Mouse (Mus musculus) forebrain, postnatal 0 days (tissue): ENCODE results near the gene Rhob. TPM values are rescaled to one million over a fixed set of nuclear protein-coding genes. Genes with fewer than 3 reads are reported as not detected.

Experiments used
- ATAC-seq: fragments of 200-750 bp; cut with Nextera tagmentation; 2 replicates; pipeline ENCODE4 v1.8.0; 2017; ENCODE audit warnings: mild to moderate bottlenecking, moderate library complexity
- DNase-seq: peaks from one replicate; pipeline ENCODE4 v3.0.0-alpha.2; 2015
- H3K27ac ChIP-seq: fragments of 300-500 bp; sonication (generic); 2 replicates; pipeline ENCODE4 v1.5.1; 2014; ENCODE audit warnings: low read depth, mild to moderate bottlenecking, antibody characterized with exemption, low read length, moderate library complexity, mixed read lengths
- H3K27me3 ChIP-seq: fragments of 300-500 bp; sonication (generic); 2 replicates; pipeline ENCODE4 v1.6.1; 2014; ENCODE audit warnings: mild to moderate bottlenecking, low read length, mixed read lengths; ENCODE audit not compliant: insufficient read depth
- H3K36me3 ChIP-seq: fragments of 300-500 bp; sonication (generic); 2 replicates; pipeline ENCODE4 v1.6.1; 2014; ENCODE audit warnings: mild to moderate bottlenecking, moderate library complexity; ENCODE audit not compliant: insufficient read depth
- H3K4me1 ChIP-seq: fragments of 300-500 bp; sonication (generic); 2 replicates; pipeline ENCODE4 v1.6.1; 2014; ENCODE audit warnings: antibody characterized with exemption; ENCODE audit not compliant: insufficient read depth
- H3K4me2 ChIP-seq: fragments of 300-500 bp; sonication (generic); 2 replicates; pipeline ENCODE4 v1.6.1; 2014; ENCODE audit warnings: low read depth, mild to moderate bottlenecking, moderate library complexity
- H3K4me3 ChIP-seq: fragments of 300-500 bp; sonication (generic); 2 replicates; pipeline ENCODE4 v1.5.1; 2014; ENCODE audit warnings: low read depth, low read length, mixed read lengths
- H3K9ac ChIP-seq: fragments of 300-500 bp; sonication (generic); 2 replicates; pipeline ENCODE4 v1.6.1; 2014; ENCODE audit warnings: mild to moderate bottlenecking
- H3K9me3 ChIP-seq: fragments of 300-500 bp; sonication (generic); 2 replicates; pipeline ENCODE4 v1.6.1; 2016; ENCODE audit warnings: low read length
- CTCF ChIP-seq: sonication (generic); IDR thresholded peaks from 2 replicates; pipeline ENCODE4 v1.5.1; 2016; ENCODE audit warnings: antibody characterized with exemption, control low read depth, low read depth
- WGBS: fragments of 180-500 bp; shearing (Covaris S2); extraction: QIAGEN DNeasy Blood & Tissue Kit; methylation state at CpG from one replicate; pipeline ENCODE4 v1.1.7; 2014; 5-methylcytosine and 5-hydroxymethylcytosine counted together
- polyA plus RNA-seq: library from polyadenylated mRNA; unstranded; fragments of >200 nt; fragmentation: Nextera tagmentation; extraction: Ambion mirVana; gene quantifications from 2 replicates; pipeline ENCODE4 v1.2.1, GENCODE M21; 2015
- total RNA-seq: library from RNA; depleted of rRNA; stranded (reverse); fragments of >200 nt; gene quantifications from 2 replicates; pipeline ENCODE4 v1.2.3, GENCODE M21; 2014

The Rhob gene
- total and polyA plus RNA-seq, 2 experiments from 2014 or later: 78.9 to 289 TPM

GRCm38 (mm10) chr12:8504131-8504530 is 4.3 kb upstream of the Rhob start:
- H3K27ac ChIP-seq: no peak overlapping the region
- no peak overlapping the region for H3K4me3 ChIP-seq
- no peak for TF ChIP-seq CTCF
- DNase-seq: no peak
- WGBS: 85% methylated on average over 6 of the region's 6 CpGs
- no peaks in the 10 kb centered on the region for H3K36me3 ChIP-seq
- no peak overlapping the region for H3K4me2 ChIP-seq
- no peaks in the 10 kb centered on the region for H3K9me3 ChIP-seq
- H3K27me3 ChIP-seq: no peaks in the 10 kb centered on the region
- no peak for ATAC-seq
- peaks cover 12% of the 10 kb centered on the region for H3K4me1 ChIP-seq
- H3K9ac ChIP-seq: no peak overlapping the region

- no peak for ATAC-seq
These were observed 2.7 kb upstream of the Rhob start for GRCm38 (mm10) chr12:8502546-8502945.

GRCm38 (mm10) chr12:8501571-8502305 is 1.9 kb upstream of the Rhob start:
- Histone ChIP-seq H3K9me3 (no peaks in the 10 kb centered on the region), H3K36me3 (no peaks in the 10 kb centered on the region), H3K4me1 (peaks cover 19% of the 10 kb centered on the region), H3K9ac (0 out of 2 replicates have a peak overlapping the region, but pooled peaks have one; percentile 100), H3K27ac (no peak overlapping the region), H3K4me2 (no peak overlapping the region), H3K27me3 (no peaks in the 10 kb centered on the region), H3K4me3 (no peak overlapping the region)
- TF ChIP-seq CTCF: no peak
- WGBS: 87% methylated on average over 14 of the region's 14 CpGs
- ATAC-seq (no peak), DNase-seq (peak; percentile 5)

More at GRCm38 (mm10) chr12:8502546-8502945, 2.7 kb upstream of the Rhob start:
- H3K9ac ChIP-seq: no peak overlapping the region
- H3K4me3 ChIP-seq: no peak overlapping the region
- no peaks in the 10 kb centered on the region for H3K9me3 ChIP-seq
- TF ChIP-seq CTCF: peak; percentile 65
- H3K27ac ChIP-seq: no peak overlapping the region
- DNase-seq: peak; percentile 90
- 14% methylated on average over 6 of the region's 6 CpGs for WGBS
- H3K36me3 ChIP-seq: no peaks in the 10 kb centered on the region
- H3K4me1 ChIP-seq: peaks cover 12% of the 10 kb centered on the region
- H3K27me3 ChIP-seq: no peaks in the 10 kb centered on the region
- H3K4me2 ChIP-seq: no peak overlapping the region

GRCm38 (mm10) chr12:8500597-8501570 is 1.1 kb upstream of the Rhob start:
- no peak for ATAC-seq

GRCm38 (mm10) chr12:8499001-8499870 is 573 bp downstream of the Rhob start:
- ATAC-seq (peak; percentile 57), DNase-seq (peak; percentile 80)
- Histone ChIP-seq H3K4me2 (peak overlapping the region; percentile 89), H3K4me3 (peak overlapping the region; percentile 94), H3K9me3 (no peaks in the 10 kb centered on the region), H3K4me1 (peaks cover 24% of the 10 kb centered on the region), H3K27ac (peak overlapping the region; percentile 100), H3K9ac (peak overlapping the region; percentile 100), H3K27me3 (no peaks in the 10 kb centered on the region), H3K36me3 (no peaks in the 10 kb centered on the region)
- TF ChIP-seq CTCF: peak; percentile 12; the same call in 1 of the 2 replicates
- 2% methylated on average over 96 of the region's 99 CpGs for WGBS

More at GRCm38 (mm10) chr12:8500597-8501570, 1.1 kb upstream of the Rhob start:
- Histone ChIP-seq H3K9ac (peak overlapping the region; percentile 100), H3K4me2 (peak overlapping the region; percentile 89), H3K4me1 (peaks cover 24% of the 10 kb centered on the region), H3K4me3 (peak overlapping the region; percentile 94), H3K27me3 (no peaks in the 10 kb centered on the region), H3K27ac (peak overlapping the region; percentile 100), H3K9me3 (no peaks in the 10 kb centered on the region), H3K36me3 (no peaks in the 10 kb centered on the region)
- WGBS: 46% methylated on average over 17 of the region's 17 CpGs
- DNase-seq: no peak
- TF ChIP-seq CTCF: no peak

GRCm38 (mm10) chr12:8498591-8499000 is 1.2 kb downstream of the Rhob start:
- H3K4me2 ChIP-seq: peak overlapping the region; percentile 89
- H3K27ac ChIP-seq: peak overlapping the region; percentile 100
- H3K9me3 ChIP-seq: no peaks in the 10 kb centered on the region
- no peaks in the 10 kb centered on the region for H3K27me3 ChIP-seq
- peak; percentile 41 for TF ChIP-seq CTCF
- peaks cover 24% of the 10 kb centered on the region for H3K4me1 ChIP-seq
- peak overlapping the region; percentile 94 for H3K4me3 ChIP-seq
- WGBS: 2% methylated on average over 12 of the region's 13 CpGs
- H3K36me3 ChIP-seq: no peaks in the 10 kb centered on the region
- DNase-seq (peak; percentile 69), ATAC-seq (peak; percentile 5)
- H3K9ac ChIP-seq: peak overlapping the region; percentile 100
